Mouse (Mus musculus) frontal cortex, postnatal 25 days (tissue): ENCODE measurements around the gene Vstm2l.
A peak's percentile ranks its signal among the peaks of the same experiment; 100 is the strongest.

Experiments used
- DNase-seq, 2 experiments: peaks; one replicate each; pipeline ENCODE4 v3.0.0; 2022; ENCODE audit warnings: low spot score in 2 of 2

Gene Vstm2l

DNA sequence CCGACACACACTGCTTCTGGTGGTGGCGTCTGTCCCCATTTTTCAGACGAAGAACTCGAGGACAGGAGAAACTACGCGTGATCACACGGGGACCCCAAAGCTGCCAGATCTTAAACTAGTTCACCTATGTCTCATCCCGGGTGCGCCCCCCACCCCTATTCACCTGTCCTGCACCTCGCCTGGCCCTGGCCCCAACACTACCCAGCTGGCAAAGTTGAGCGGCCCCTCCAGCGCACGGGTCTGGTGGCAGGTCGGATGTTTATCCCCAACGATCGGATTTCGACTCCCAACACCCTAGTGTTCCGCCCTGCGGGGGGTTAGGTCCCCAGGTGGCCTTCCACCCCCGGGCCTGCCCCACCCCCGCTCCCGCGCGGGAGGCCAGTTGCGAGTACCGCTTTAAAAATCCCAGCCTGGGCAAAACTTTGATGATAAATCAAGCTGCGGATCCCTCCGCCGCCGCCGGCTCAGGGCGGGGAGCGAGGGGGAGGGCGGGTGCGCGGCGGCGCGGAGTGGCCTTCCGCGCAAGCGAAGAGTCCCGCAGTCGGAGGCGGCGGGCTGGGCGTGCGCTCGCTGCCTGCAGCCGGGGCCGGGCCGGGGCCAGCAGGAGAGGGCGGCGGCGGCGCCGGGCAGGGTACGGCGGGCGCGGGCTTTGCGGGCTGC lies at the start of gene Vstm2l:
Gene Vstm2l (plus strand): TSS at position 549 of the 660 bp plus-strand sequence.
- peak; percentile 55 for DNase-seq

DNA sequence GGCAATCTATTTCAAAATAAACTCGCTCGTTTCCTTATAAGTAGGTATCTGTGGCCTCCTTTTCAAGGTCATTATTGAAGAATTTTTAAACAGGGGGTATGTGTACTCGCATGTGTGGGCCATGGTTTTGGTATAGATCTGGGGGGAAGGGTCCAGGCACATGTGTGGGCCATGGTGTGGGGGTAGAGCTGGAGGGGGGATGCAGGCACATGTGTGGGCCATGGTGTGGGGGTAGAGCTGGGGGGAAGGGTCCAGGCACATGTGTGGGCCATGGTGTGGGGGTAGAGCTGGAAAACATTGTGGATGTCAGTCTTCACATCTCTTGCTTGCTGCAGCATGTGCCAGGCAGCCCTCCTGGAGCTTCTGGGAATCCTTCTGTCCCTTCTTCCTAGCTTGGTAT lies 47.3 kb upstream of the Vstm2l start:
- DNase-seq, result no peak

DNA sequence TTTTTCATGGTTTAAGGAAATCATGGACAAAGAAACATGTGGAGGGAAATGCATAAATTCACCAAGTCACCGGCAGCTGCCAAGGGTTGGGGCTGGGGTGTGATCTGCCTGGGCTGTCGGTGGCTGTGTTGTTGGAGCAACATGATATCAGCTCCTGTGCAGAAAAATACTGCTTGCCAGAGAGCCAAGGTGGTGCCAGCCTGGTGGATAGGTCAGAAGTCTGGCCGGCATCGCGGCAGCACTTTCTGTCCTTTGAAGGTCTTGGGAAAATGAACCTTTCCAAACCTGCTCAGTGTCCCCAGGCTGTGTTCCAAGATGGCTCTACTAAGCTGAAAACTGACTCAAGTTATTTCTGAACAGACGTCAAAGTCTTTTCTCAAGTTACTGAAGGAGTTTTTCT lies 44.2 kb upstream of the Vstm2l start:
- DNase-seq, result no peak

DNA sequence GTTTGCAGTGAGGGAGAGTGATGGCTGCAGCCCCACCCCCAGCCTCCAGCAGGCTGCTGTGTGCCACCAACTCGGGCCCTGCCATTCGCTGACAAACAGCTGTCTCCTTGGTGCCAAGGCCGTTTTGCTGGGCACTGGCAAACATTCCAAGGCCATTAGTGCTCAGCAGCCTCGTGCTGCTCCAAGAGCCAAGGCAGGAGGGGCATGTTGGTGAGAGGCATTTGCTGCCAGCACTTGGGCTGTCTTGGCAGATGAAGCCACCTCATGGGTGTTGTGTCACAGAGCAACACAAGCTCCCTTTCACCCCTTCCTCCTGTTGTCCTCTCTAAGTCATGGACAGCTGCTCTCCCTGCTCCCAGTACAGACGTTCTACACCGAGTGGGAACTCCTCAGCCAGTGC lies 41.2 kb upstream of the Vstm2l start:
- DNase-seq, result peak in 1 of 2 experiments; percentile 35

DNA sequence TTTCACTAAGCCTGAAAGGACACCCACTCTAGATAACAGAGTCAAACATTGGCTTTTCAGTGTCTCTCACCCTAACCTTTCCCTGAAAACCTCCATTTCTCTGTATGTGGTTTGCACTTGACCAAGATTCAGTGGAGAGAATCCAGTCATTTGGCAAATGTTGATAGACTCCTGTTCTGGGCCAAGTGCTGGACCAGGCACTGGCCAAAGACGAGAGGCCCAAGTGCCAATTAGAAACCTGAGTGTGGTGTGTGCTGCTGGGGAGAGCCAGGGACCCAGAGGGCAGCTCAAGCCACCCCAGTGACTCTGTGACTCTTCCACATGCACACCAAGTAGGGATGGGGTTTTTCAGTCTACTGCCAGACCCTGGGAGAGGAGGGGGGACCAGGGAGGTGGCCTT lies 40.8 kb upstream of the Vstm2l start:
- no peak for DNase-seq

DNA sequence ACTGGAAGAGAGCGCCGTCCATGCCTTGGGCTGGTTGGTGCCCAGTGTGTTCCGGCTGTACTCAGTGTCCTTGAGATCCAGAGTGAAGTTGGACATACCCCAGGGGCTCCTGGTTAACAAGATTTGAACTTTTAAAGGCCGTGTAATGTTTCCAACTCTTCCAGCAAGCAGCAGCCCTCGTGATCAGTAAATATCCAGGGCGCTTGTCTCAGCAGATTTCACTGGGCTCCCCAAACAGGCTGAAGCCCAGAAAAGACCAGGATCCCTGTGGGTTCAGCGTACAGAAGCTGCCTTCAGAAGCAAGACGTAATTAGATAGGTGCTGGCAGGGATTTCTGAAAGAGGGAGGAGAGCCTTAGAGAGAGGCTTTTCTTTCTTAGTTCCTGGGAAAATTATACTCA lies 39.3 kb upstream of the Vstm2l start:
- DNase-seq, result no peak

DNA sequence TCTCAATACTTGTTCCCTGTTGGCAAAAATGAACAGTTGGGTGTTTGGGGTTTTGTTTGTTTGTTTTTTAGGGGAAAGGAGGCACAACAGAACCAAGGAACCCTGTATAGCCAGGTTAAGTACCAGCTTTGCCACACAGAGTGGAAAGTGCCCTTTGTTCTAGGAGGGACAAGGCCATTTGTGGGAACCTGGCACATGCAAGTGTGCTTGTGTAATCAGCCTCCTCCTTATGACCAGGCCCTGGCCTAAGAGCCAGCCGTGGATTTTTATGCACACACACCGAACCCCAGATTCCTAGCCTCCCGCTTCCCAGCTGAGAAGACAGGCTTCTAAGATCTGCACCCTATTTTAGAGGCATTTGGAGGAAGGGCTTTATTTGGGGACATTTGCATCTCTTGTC lies 37.1 kb upstream of the Vstm2l start:
- no peak for DNase-seq

DNA sequence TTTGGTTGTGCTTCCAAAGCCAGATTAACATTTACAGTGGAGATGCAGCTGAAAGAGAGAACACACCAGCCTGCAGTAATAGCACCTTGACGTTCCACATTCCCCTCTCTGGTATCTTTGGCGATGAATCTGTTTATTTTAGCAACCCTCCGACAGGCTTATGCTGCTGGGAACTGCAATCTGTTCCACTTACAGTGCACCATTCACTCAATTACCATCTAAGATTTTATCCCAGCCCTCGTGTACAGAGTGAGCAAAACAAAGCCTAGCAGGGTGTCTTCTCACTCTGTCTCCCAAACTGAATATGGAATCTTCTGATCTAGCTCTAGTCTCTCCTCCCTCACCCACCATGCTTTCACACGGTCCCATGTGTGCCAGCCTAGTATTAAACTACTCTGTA lies 36.5 kb upstream of the Vstm2l start:
- no peak for DNase-seq

DNA sequence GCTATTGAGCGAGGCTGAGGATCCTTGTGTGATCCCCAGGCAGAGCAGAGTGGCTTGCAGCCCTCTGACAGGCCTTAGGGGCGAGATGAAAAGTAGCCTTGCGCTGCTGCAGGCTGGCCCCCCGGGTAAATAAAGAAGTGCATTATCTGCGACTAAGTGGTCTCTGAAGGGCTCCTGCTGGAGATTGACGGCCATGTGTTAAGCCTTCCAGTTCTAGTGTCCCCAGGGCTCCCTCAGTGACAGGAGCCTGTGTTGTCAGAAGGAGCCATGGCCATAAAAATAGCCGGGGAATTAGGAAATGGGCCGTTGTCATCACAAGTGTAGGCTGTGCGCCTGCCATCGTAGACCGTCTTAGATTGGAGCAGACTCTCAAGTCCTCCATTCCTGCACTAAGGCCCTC lies 32.5 kb upstream of the Vstm2l start:
- DNase-seq, result no peak

DNA sequence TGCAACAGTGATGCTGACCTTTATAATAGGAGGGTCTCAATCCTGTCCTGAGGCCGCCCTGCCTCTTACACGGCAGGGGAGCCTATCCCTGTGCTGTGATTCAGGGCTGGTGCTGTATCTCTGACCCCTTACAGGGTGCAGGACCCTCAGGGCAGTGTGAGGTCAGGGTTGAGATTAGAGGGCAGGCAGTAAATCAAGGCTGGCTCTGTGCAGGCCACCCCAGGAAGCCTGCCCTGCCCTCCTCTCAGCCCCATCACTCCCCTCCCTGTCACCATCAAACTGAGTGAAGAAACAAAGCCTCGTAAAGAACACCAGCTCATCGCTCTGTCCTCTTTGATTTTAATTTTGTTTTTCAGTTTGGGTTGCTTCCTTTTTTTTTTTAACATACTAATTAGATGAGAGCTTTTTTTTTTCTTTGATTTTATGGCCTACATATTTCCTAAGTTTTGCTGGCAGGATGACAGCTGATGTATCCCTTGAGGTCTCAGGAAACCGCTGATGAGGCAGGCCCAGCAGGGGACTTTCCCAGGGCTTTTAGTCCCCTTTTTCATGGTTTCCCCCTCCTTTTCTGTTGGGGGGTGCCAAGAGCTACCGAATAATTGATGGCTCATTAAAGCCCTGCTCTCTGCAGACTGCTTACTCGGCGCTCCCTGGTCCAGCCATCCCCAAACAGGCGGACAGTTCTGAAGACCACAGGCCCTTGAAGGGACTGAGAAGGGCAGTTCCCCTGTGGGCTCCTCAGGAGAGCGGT lies 27.0 kb upstream of the Vstm2l start:
- no peak for DNase-seq

DNA sequence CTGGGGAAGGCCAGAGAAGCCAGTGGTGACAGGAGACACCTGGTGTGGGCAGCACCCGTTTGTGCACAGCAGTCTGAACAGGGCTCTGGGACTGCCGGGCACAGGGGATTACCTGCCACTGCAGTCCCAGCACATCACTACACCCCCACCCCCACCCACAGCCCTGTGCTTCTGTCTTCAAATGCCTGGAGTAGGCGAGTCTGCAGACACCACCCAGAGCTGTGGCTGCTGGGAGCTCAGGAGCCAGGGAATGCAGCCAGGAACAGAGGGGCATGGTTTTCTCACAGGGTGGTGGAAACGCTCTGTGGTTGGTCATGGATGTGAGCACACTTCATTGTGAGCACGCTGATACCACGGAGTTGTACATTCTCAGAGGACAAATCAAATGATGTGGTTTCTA lies 23.3 kb upstream of the Vstm2l start:
- DNase-seq, result no peak

DNA sequence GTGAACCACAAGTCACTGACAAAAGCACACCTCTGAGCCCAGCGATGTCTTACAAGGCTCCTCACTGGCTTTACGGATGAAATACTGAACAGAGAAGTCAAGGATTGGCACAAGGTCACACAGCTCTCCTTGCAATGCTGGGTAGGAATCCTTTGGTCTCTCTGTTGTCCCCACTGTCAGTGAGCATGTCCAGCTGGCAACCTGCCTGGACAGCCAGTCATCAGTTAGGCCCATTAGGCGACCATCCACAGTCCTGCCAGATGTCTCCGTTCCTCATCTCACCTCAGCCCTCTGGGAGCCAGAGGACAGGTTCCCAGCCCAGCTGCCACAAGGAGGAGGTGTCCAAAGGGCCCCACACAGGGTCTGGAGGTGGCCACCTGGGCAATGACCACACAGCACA lies 17.3 kb upstream of the Vstm2l start:
- DNase-seq, result no peak

DNA sequence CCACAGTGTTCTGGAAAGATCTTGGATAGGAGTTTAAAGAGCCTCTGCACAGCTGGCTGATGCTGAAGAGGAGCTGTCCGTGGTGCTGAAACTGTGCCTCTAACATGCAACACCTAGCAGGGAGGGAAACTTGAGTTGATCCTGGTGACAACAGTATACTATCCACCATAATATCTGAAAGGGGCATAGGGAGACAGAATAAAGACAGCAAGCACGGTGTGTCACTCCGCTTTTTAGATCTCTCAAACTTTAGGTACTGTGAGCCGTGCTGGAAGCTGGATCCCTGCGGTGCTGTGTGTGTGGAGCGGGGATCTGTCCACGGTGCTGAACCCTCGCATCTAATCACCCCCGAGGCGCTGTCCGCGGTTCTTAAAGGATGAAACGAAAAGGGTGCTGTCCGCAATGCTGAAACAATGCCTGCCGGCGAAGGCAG lies 1.2 kb upstream of the Vstm2l start:
- peak; percentile 36 to 41 for DNase-seq

DNA sequence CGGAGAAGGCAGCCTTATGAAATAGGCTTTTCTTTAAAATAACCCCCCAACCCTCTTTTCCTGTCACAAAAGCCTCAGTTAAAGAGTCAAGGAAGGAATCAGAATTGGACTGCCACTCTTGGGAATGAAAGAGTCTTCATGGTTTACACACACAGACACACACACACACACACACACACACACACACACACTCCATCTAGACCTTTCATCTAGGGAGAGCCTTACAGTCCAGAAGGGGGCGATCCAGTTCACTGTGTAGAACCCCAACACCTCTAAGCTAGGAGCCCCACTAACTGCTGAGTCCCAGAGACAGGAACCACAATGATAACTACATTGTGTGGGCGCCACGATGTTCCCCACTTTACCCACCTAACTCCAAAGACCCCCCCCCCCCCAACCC lies 748 bp upstream of the Vstm2l start:
- DNase-seq, result peak in 1 of 2 experiments; percentile 32

DNA sequence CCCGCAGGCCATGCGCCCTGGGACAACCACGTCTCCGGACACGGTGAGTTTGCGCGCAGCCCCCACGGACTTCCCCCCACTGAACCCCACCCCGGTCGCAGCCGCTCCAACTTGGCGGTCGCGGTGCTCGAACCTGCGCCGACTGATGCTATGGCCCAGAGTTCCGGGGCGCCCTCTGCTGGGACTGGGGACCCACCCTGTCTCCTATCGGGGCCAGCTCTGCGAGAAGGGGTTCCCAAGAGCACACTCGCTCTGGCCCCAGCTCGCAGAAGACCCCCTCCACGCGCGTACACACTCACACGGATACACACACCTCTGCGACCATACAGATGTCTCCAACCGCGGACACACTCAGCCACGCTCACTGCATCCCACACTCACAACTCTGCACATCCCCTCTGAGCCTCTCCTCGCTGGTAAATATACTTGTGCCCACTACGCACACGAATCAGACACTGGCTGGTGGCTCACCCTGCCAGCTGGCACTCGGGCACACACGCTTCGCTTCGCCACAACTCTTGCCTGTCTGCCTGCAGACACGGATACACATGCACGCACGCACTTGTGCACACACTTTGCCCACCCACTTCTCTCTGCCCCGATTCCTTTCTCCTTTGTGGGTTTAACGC lies 550 bp downstream of the Vstm2l start:
- peak in 1 of 2 experiments; percentile 29 for DNase-seq

DNA sequence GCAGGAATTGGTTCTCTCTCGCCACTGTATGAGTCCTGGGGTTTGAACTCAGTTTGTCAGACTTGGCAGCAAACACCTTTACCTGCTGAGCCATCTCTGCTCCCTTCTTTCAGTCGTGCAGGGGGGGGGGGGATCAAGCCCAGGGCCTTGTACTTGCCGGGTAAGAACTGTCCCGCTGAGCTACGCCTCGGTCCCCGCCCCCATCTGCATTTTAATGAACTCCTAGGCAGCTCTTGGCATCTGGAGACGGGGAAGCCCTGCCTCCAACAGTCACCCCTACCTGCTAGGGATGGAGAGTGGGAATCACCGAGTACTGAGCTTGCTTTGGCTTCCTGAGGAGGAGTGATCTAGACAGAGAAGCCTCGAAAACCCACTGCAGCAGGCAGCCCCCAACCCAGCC lies 4.1 kb downstream of the Vstm2l start:
- DNase-seq, result no peak

DNA sequence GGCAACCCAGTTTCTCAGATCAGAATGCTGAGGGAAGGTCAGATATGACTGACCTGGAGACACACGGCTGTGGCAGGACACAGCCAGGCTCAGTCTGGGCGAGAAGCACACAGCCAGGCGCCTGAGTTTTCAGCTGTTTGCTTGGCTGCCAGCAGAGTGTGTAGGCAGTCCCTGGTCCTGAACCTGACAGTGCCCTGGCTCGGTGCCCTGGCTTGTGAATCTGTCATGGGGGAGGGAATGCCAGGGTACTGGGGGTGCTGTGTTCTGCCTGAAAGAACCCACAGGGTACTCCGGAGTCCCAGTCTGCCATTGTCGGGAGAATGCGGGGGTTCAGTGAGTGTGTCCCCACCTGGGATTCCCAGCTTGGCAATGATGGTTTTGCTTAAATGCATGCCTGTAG lies 7.1 kb downstream of the Vstm2l start:
- DNase-seq, result no peak

DNA sequence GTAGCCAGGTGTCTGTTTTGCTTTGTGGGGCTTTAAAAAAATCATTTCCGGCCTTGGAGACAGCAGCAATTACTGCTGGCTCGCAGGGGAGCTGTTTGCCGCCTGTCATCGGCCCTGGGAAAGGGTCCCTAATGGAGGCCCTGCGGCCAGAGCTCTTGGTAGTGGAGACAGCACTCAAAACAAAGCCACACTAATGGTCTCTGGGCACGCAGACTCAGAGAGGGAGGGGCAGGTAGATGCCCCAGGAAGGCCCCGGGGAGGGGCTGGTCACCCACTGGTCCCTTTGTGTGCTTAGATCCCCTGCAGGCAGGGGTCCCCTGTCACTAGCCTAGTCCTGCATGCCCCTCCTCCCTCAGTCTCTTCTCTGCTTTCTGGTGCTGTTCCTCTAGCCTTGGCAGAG lies 9.0 kb downstream of the Vstm2l start:
- no peak for DNase-seq

DNA sequence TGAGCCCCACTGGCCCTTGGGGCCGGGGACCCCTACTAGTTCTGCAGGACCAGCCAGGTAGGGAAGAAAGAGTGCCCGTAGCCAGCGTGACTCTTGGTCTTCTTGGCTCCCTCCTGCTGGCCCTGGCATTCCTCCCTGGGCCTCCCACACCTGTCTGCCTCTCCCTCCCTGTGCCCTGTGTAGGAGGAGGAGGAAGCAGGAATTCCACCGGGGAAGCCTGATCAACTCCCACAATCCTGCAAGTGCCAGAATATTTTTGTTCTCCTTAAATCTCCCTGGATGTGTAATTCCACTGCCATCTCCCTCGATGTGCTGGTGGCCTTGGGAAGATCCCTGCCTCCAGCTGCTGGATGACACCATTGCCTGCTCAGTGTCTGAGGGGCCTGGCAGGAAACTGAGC lies 10.1 kb downstream of the Vstm2l start:
- no peak for DNase-seq

DNA sequence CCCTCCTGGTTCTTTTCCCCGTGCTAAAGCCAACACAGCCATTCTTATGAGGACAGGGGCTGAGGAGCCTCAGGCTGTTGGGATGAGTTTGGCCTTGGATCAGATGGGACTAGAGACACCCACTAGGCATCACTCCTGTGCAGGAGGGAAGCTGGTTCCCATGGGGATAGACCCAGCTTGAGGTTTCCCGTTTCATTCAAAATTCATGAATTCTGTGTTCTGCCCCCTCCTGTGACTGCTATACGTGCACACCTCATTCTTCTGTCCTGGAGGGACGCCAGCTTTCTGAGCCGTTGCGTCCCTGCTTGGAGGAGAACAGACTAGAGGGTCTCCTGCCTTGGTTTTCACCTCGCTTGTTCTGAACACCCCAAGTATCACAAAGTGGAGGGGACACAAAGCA lies 12.0 kb downstream of the Vstm2l start:
- no peak for DNase-seq

DNA sequence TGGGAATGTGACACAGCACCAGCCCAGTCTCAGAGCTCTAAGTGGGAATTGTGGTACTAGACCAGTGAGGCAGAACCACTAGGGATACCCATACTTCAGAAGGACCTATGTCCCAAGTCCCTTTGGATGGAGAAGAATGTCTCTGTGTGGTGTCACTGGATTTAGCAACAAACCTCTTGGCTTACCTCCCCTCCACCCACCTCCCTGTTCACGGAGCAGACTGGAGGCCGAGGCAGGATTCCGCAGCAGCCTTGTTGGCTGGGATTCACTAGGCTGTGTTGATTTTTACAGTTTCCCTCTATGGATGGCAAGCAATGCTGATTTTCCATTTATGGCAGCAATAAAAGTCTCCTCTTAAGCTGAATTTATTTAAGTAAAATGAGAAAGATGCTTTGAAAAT lies 12.5 kb downstream of the Vstm2l start:
- DNase-seq, result no peak

DNA sequence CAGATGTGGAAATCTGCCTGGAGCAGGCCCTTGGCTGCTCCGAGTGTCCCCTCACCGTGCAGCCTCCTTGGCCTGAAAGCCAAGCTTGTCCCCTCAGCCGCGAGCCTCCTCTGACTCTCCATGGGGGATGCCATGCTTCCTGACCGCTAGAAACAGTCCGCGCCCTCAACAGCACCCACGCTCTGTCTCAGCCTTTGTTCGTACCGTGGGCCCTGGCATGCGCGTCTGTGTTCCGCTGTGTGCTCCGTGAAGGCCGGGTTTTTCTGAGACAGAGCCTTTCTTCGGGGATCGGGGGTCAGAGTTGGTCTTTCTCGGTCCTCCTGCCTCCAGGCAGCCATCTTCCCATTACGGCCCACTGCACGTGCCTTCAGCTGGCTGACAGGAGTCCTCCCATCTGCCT lies 12.9 kb downstream of the Vstm2l start:
- DNase-seq, result no peak

DNA sequence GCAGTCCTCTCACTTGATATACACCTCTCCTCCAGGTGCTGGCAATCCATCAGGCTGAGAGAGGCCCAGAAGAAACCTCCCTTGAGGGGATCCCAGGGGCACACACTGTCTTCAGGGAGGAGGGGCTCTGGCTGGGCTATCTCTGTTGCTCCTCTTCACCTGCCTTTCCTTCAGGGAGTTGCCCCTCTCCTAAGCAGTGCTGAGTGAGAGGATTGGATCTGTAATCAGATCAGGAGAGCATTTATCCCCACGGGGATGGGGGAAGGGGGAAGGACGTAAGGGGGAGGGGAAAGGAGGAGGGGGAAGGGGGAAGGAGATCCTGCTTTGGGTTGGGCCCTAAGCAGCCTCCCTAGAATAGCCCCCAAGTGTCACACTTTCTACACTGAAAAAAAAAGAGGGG lies 13.4 kb downstream of the Vstm2l start:
- no peak for DNase-seq
